Mouse (Mus musculus): Measurements from ENCODE around the gene Mov10l1. TPM values are rescaled to one million over a fixed set of nuclear protein-coding genes. Genes with fewer than 3 reads are reported as not detected.

The Mov10l1 gene
- polyA plus RNA-seq, 1 experiment: not detected

DNA sequence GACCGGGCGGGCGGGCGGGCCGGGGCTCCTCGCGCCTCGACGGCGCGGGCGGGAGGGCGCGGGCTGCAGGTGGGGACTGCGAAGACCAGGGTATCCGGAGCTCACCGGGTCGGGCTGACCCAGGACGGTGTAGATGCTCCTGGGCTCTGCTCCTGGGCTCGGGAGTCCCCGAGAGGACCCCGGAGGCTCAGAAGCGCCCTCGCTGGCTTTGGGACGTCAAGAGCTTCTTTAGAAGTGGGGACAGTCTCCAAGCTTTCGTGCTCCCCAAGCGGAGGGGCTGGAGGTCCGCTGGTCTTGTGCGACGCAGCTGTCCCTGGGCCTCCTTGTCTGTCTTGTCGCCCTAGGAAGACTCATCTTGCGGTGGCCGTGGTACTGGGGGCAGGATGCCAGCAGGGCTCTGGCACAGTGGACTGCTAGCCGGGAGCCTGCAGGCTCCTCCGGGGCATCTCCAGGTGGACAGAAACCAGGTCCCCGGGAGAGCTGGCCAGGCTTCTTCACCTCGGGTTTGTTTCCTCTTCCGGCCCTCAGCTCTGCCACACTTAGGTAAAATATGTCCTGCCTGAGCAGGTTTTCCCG, 93.5 kb downstream of the Mov10l1 start:
- TF ChIP-seq TAL1 (IDR thresholded peaks at IDR 0.05; ENCODE audit: low read length) (no peak), GATA1 (IDR thresholded peaks at IDR 0.05; ENCODE audit: low read length) (no peak)
- peaks cover 41% of the 10 kb centered on the region for H3K4me1 ChIP-seq (ENCODE audit: control insufficient read depth)

DNA sequence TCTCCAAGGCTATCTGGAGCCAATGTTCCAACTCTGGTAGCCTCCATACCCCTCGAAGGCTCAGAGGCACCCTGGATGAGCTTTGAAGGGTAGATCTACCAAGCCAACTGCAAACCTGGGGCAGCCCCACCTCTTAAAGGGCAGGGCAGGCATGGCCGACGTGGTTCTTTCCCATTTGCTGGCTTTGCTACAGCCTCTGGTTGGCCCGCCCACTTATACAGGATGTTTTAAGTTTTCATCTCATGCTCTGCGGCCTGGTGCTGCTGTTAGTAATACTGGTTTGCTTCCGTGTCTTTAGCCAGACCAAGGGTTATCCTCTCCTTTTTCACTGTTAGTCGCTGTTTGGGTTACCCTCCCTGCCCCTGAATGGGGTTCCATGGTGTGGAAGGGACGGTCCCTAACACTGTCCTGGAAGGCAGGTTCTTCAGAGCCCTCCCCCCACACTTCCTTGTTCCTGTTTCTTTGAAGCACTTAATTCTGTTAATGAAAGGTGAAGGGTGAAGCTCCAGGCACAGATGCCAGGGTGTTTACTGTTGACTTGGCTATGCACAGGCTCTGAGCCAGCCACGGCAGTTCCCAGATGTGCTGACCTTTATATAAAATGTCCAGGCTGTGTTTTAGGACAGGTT, 95.6 kb downstream of the Mov10l1 start:
- H3K27me3 ChIP-seq (ENCODE audit: control insufficient read depth): peaks cover 12% of the 10 kb centered on the region
- peak overlapping the region; percentile 34 for H3K4me3 ChIP-seq (replicated peaks)
- H3K9me3 ChIP-seq (ENCODE audit: control insufficient read depth, low read length): no peaks in the 10 kb centered on the region
- peaks cover 41% of the 10 kb centered on the region for H3K4me1 ChIP-seq (ENCODE audit: control insufficient read depth)
- no peak for TF ChIP-seq GATA1 (IDR thresholded peaks at IDR 0.05; ENCODE audit: low read length)
- no peak for TF ChIP-seq TAL1 (IDR thresholded peaks at IDR 0.05; ENCODE audit: low read length)
- H3K36me3 ChIP-seq (ENCODE audit: control insufficient read depth): peaks cover 28% of the 10 kb centered on the region

More for the DNA sequence above, 93.5 kb downstream of the Mov10l1 start:
- H3K4me3 ChIP-seq (replicated peaks): peak overlapping the region; percentile 87
- peaks cover 9% of the 10 kb centered on the region for H3K36me3 ChIP-seq (ENCODE audit: control insufficient read depth)
- H3K27me3 ChIP-seq (ENCODE audit: control insufficient read depth): peaks cover 14% of the 10 kb centered on the region
- no peaks in the 10 kb centered on the region for H3K9me3 ChIP-seq (ENCODE audit: control insufficient read depth, low read length)

DNA sequence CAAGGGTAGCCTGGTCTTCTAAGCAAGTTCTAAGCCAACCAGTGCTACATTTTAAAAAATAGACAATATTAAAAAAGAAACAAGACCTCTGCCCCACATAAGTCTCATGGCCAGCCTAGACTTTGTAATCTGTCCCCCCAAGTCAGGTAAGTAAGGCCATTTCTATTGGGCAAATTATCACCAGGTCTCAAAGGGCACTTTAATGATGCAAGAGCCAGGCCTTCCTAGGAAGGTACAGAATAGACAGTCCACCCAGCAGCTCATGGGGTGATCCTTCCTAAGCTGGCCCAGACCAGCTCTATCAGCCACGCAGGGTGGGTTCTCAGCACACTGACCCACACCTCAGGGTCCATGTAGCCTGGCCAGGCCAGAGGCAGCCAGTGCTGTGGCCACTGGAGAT, 101.2 kb downstream of the Mov10l1 start:
- Histone ChIP-seq H3K4me3 (replicated peaks) (no peak overlapping the region), H3K9me3 (ENCODE audit: control insufficient read depth, low read length) (no peaks in the 10 kb centered on the region), H3K27me3 (ENCODE audit: control insufficient read depth) (no peaks in the 10 kb centered on the region), H3K36me3 (ENCODE audit: control insufficient read depth) (peaks cover 66% of the 10 kb centered on the region), H3K4me1 (ENCODE audit: control insufficient read depth) (peaks cover 13% of the 10 kb centered on the region)
- no peak for TF ChIP-seq TAL1 (IDR thresholded peaks at IDR 0.05; ENCODE audit: low read length)
- TF ChIP-seq GATA1 (IDR thresholded peaks at IDR 0.05; ENCODE audit: low read length): no peak

DNA sequence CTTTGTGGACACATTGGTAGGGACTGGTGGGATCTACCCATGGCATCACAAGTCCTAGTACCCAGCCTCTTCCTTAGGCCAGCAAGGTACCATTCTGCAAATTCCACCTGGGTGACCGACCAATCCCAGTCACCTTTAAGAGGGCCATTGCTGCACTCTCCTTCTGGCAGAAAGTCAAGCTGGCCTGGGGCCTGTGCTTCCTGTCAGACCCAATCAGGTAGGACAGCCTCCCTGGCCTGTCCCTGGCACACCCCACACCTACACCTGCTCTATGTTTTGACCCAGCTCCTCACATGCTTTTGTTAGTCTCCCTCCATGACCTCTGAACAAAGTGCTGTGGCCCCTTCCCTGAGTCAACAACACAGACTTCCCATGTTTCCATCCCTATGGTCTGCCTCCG, 102.1 kb downstream of the Mov10l1 start:
- Histone ChIP-seq H3K36me3 (ENCODE audit: control insufficient read depth) (peaks cover 65% of the 10 kb centered on the region), H3K27me3 (ENCODE audit: control insufficient read depth) (no peaks in the 10 kb centered on the region), H3K9me3 (ENCODE audit: control insufficient read depth, low read length) (no peaks in the 10 kb centered on the region), H3K4me1 (ENCODE audit: control insufficient read depth) (peaks cover 20% of the 10 kb centered on the region), H3K4me3 (replicated peaks) (no peak overlapping the region)
- TF ChIP-seq TAL1 (IDR thresholded peaks at IDR 0.05; ENCODE audit: low read length) (no peak), GATA1 (IDR thresholded peaks at IDR 0.05; ENCODE audit: low read length) (no peak)

DNA sequence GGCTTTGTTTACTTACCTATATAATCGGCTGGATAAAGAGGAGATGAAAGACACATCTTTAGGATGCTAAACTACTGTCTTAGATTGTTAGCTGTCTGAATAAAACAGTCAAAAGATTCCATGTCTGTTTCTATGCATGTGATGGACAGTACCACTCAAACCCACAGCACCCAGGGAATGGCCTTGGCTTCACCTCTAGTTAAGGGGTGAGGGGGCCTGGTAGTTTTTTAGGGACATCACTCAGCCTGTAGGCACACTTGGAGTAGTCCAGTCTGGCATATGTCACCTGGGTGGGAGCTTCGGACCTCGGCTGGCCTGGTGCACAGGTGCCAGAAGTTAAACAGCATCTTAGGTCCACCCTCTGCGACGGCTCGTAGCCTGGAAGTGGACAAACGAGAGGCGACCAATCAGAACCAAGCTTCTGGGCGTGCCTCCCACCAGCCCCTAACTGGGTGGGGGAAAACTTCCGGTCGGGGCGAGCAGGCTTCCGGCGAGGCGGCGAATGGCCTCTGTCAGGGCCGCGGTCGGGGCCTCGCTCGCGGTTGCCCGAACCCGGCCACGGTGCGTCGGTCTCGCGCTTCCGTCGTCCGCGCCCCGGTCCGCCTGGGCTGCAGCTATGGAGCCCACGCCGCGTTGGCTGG, 106.0 kb downstream of the Mov10l1 start, which contains the start of gene Selenoo:
Selenoo (plus strand) TSS at position 478 of the 641 bp plus-strand sequence.
- peaks cover 29% of the 10 kb centered on the region for H3K4me1 ChIP-seq (ENCODE audit: control insufficient read depth)
- H3K27me3 ChIP-seq (ENCODE audit: control insufficient read depth): no peaks in the 10 kb centered on the region
- no peak for TF ChIP-seq TAL1 (IDR thresholded peaks at IDR 0.05; ENCODE audit: low read length)
- no peak for TF ChIP-seq GATA1 (IDR thresholded peaks at IDR 0.05; ENCODE audit: low read length)
- peak within 1 kb of the TSS; percentile 88 for H3K4me3 ChIP-seq (replicated peaks)
- H3K36me3 ChIP-seq (ENCODE audit: control insufficient read depth): peaks cover 58% of the 10 kb centered on the region
- no peaks in the 10 kb centered on the region for H3K9me3 ChIP-seq (ENCODE audit: control insufficient read depth, low read length)

DNA sequence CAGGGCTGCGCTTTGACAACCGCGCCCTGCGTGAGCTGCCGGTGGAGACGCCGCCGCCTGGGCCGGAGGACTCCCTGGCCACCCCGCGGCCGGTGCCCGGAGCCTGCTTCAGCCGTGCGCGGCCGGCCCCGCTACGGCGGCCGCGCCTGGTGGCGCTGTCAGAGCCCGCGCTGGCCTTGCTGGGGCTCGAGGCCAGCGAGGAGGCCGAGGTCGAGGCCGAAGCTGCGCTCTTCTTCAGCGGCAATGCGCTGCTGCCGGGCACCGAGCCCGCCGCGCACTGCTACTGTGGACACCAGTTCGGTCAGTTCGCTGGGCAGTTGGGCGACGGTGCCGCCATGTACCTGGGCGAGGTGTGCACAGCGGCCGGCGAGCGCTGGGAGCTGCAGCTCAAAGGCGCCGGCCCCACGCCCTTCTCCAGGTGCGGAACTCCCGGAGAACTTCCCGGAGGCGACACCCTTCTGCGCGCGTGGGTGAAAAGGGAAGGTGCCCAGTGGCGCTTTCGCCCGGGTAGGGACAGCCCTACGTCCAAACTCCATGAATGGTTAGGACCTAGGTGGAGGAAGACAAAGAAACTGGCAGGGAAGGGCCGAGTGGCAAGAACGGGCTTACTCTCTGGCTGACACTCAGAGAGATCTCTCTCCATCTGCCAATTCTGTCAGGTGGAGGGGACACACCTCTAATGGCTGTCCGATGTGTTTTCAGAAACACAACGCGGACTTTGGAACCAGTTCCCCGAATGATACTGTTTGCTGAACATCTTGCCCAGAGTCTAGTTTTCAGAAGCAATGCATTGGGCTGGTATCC, 106.7 kb downstream of the Mov10l1 start:
- TF ChIP-seq GATA1 (IDR thresholded peaks at IDR 0.05; ENCODE audit: low read length) (no peak), TAL1 (IDR thresholded peaks at IDR 0.05; ENCODE audit: low read length) (no peak)
- peaks cover 59% of the 10 kb centered on the region for H3K36me3 ChIP-seq (ENCODE audit: control insufficient read depth)
- H3K9me3 ChIP-seq (ENCODE audit: control insufficient read depth, low read length): no peaks in the 10 kb centered on the region
- H3K4me3 ChIP-seq (replicated peaks): peak overlapping the region; percentile 88
- H3K4me1 ChIP-seq (ENCODE audit: control insufficient read depth): peaks cover 29% of the 10 kb centered on the region
- H3K27me3 ChIP-seq (ENCODE audit: control insufficient read depth): no peaks in the 10 kb centered on the region

DNA sequence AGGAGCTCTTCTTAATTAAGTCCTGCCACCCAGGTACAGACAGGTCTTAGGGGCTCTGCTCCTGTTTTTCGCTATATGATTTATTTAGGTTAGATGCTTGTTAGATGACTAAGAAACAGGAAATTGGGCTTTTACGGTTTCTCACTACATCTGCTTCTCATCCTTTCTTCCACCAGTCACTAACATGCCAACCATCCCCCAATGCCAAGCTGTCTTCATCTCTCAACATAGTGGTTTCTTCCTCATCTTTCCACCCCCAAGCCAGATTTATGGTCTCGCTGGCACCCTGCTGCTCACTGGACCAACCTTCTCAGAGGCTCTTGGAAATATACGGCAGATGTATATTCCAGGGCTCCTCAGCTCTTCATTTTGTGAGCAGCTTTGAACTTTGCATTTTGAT, 108.0 kb downstream of the Mov10l1 start:
- Histone ChIP-seq H3K27me3 (ENCODE audit: control insufficient read depth) (no peaks in the 10 kb centered on the region), H3K9me3 (ENCODE audit: control insufficient read depth, low read length) (no peaks in the 10 kb centered on the region), H3K4me3 (replicated peaks) (no peak overlapping the region), H3K36me3 (ENCODE audit: control insufficient read depth) (peaks cover 59% of the 10 kb centered on the region), H3K4me1 (ENCODE audit: control insufficient read depth) (peaks cover 29% of the 10 kb centered on the region)
- TF ChIP-seq TAL1 (IDR thresholded peaks at IDR 0.05; ENCODE audit: low read length) (no peak), GATA1 (IDR thresholded peaks at IDR 0.05; ENCODE audit: low read length) (no peak)

DNA sequence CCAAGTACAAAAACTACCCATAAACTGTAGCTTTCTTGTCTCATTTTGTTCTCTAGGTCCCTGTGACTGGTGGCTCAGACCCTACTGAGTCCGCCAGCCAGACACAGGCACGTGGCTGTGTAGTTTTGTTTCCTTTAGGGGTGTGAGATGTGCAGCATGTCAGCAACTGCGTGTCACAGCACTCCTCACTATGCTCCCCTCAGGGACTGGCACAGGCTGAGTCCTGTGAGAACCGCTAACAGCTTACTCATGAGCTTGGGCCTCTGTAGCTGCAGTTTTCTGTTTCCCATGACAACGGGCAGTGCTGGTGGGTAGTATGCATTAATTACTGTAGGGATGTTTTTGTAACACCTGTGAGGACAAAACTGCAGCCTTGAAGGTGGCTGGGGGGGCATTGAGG, 109.5 kb downstream of the Mov10l1 start:
- Histone ChIP-seq H3K4me1 (ENCODE audit: control insufficient read depth) (peaks cover 29% of the 10 kb centered on the region), H3K9me3 (ENCODE audit: control insufficient read depth, low read length) (no peaks in the 10 kb centered on the region), H3K36me3 (ENCODE audit: control insufficient read depth) (peaks cover 60% of the 10 kb centered on the region), H3K27me3 (ENCODE audit: control insufficient read depth) (no peaks in the 10 kb centered on the region), H3K4me3 (replicated peaks) (no peak overlapping the region)
- TF ChIP-seq GATA1 (IDR thresholded peaks at IDR 0.05; ENCODE audit: low read length) (no peak), TAL1 (IDR thresholded peaks at IDR 0.05; ENCODE audit: low read length) (no peak)

DNA sequence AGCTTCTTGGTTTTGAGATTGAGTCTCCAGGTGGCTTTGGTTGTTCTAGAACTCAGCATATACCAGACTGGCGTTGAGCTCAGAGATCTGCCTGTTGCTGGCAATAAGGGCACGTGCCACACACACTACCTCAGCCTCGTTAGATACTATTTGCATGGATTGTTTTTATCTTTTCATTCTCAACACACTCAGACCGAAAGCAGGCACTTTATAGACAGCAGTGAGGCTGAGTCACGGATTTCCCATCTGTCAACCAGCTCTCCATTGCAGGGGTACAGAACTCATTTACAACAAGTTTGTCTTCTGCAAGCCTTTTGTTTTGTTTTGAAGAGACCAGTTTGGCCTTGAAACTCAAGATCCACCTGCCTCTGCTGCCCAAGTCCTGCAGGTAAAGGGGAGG, 114.7 kb downstream of the Mov10l1 start:
- Histone ChIP-seq H3K4me1 (ENCODE audit: control insufficient read depth) (no peaks in the 10 kb centered on the region), H3K36me3 (ENCODE audit: control insufficient read depth) (peaks cover 99% of the 10 kb centered on the region), H3K4me3 (replicated peaks) (no peak overlapping the region), H3K27me3 (ENCODE audit: control insufficient read depth) (no peaks in the 10 kb centered on the region), H3K9me3 (ENCODE audit: control insufficient read depth, low read length) (no peaks in the 10 kb centered on the region)
- TF ChIP-seq GATA1 (IDR thresholded peaks at IDR 0.05; ENCODE audit: low read length) (no peak), TAL1 (IDR thresholded peaks at IDR 0.05; ENCODE audit: low read length) (no peak)

Measured in erythroblast, embryonic 14.5 days (primary cell).